Mouse (Mus musculus) heart, adult 2 months (tissue): ENCODE data around the gene Msrb3. TPM values are rescaled to one million over a fixed set of nuclear protein-coding genes. Genes with fewer than 3 reads are reported as not detected.
A peak's percentile ranks its signal among the peaks of the same experiment; 100 is the strongest.
"Not testable (repeated sequence)": the region's sequence is repeated elsewhere in the genome, so short reads cannot be mapped to it uniquely, and the experiment has no call there.

Source experiments
- DNase-seq, 2 experiments: peaks; one replicate each; pipeline ENCODE4 v3.0.0; 2021
- H3K27ac ChIP-seq: fragments of 200-600 bp; 2 replicates; pipeline ENCODE4 v1.8.1; 2022
- H3K27me3 ChIP-seq: fragments of 200-500 bp; 2 replicates; pipeline ENCODE4 v1.6.1; 2012; ENCODE audit warnings: mild to moderate bottlenecking, low read length, inconsistent platforms, mixed read lengths; ENCODE audit not compliant: control insufficient read depth, insufficient read depth
- H3K36me3 ChIP-seq: fragments of 200-500 bp; 2 replicates; pipeline ENCODE4 v1.6.1; 2012; ENCODE audit warnings: low read length, inconsistent platforms; ENCODE audit not compliant: control insufficient read depth, insufficient read depth
- H3K4me1 ChIP-seq: fragments of 200-500 bp; 2 replicates; pipeline ENCODE4 v1.6.1; 2011; ENCODE audit warnings: low read length; ENCODE audit not compliant: control insufficient read depth, insufficient read depth
- H3K4me3 ChIP-seq: fragments of 200-600 bp; 2 replicates; pipeline ENCODE4 v1.8.1; 2022
- H3K79me2 ChIP-seq: fragments of 200-500 bp; replicated peaks from 2 replicates; pipeline ENCODE4 v1.6.1; 2012; ENCODE audit warnings: mild to moderate bottlenecking, inconsistent platforms, low read length, moderate library complexity, mixed read lengths; ENCODE audit not compliant: control insufficient read depth, insufficient read depth
- H3K9ac ChIP-seq: fragments of 200-500 bp; 2 replicates; pipeline ENCODE4 v1.6.1; 2012; ENCODE audit warnings: low read depth, mild to moderate bottlenecking, control low read depth, inconsistent platforms, low read length, mixed read lengths
- CTCF ChIP-seq: fragments of 200-600 bp; IDR thresholded peaks from 2 replicates; pipeline ENCODE4 v1.8.1; 2022; ENCODE audit warnings: antibody characterized with exemption, mild to moderate bottlenecking, moderate library complexity
- EP300 ChIP-seq: fragments of 200-500 bp; IDR thresholded peaks from 2 replicates; pipeline ENCODE4 v1.6.1; 2011; ENCODE audit warnings: low read depth, low read length, control low read depth; ENCODE audit not compliant: insufficient read depth
- POLR2A ChIP-seq: fragments of 200-500 bp; IDR thresholded peaks from 2 replicates; pipeline ENCODE4 v1.6.1; 2011; ENCODE audit warnings: mild to moderate bottlenecking, low read depth, low read length, control low read depth; ENCODE audit not compliant: insufficient read depth
- WGBS: fragments of 180-500 bp; shearing (Covaris S2); methylation state at CpG from one replicate; pipeline ENCODE4 v1.1.7; 2018; 5-methylcytosine and 5-hydroxymethylcytosine counted together
- intact Hi-C: fragments of 180-260 bp; cut with DNase I; formaldehyde crosslinking; loops from one replicate; pipeline ENCODE4 v1.15.1; 2025
- polyA plus RNA-seq: library from polyadenylated mRNA; depleted of rRNA; stranded (reverse); fragments of >200 nt; gene quantifications from 2 replicates; pipeline ENCODE4 v1.2.3, GENCODE M21; 2012
- total RNA-seq, 2 experiments: library from RNA; stranded (reverse); gene quantifications; 2 replicates each; pipeline ENCODE4 v1.2.3; 2021

Msrb3 gene
- total and polyA plus RNA-seq, 3 experiments: 53.5 to 92.5 (median 88.7) TPM

GRCm38 (mm10) chr10:120752454-120752853 lies 146.4 kb downstream of the Msrb3 start:
- H3K79me2 ChIP-seq: no peaks in the 10 kb centered on the region
- H3K27ac ChIP-seq: no peak overlapping the region
- whole genome bisulfite sequencing: 62% methylated on average over 5 of the region's 5 CpGs
- H3K27me3 ChIP-seq: no peaks in the 10 kb centered on the region
- TF ChIP-seq EP300: no peak
- TF ChIP-seq CTCF: no peak
- TF ChIP-seq POLR2A: no peak
- H3K36me3 ChIP-seq: no peaks in the 10 kb centered on the region
- intact Hi-C loops: no loop called here
- DNase-seq: no peak
- no peak overlapping the region for H3K4me3 ChIP-seq
- H3K9ac ChIP-seq: no peak overlapping the region
- H3K4me1 ChIP-seq: peaks cover 1% of the 10 kb centered on the region; the same call in 1 of the 2 replicates

DNA sequence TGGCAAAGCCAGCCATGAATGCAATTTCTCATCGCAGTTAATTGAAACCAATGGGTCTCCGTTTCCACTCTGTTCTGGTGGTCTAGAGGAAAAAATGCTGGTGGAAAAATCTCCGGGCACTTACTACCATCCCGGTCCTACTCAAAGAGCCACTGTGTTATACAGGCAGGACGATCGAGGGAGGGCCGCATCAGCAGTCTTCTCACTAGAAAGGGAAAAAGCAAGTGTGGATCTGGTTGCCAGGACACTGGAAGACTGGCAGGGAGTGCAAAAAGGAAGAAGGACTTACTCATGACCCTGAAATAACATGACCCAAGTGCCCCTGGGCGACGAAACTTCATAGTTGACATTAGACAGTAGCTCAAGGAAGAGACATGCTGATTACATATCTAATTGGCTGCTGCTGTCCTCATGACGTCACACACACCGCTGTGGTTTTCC lies 147.1 kb downstream of the Msrb3 start:
- peak; percentile 29 to 58 for DNase-seq
- H3K27me3 ChIP-seq: no peaks in the 10 kb centered on the region
- 19% methylated on average over 11 of the region's 11 CpGs for WGBS
- peak overlapping the region; percentile 47 for H3K27ac ChIP-seq
- TF ChIP-seq CTCF: no peak
- no peak for TF ChIP-seq POLR2A
- no peak for TF ChIP-seq EP300
- no peak overlapping the region for H3K4me3 ChIP-seq
- no peaks in the 10 kb centered on the region for H3K36me3 ChIP-seq
- no peaks in the 10 kb centered on the region for H3K79me2 ChIP-seq
- intact Hi-C loops: no loop called here
- no peak overlapping the region for H3K9ac ChIP-seq
- peaks cover 1% of the 10 kb centered on the region; the same call in 1 of the 2 replicates for H3K4me1 ChIP-seq

- H3K79me2 ChIP-seq: no peaks in the 10 kb centered on the region
- no peak overlapping the region for H3K4me3 ChIP-seq
- intact Hi-C loops: no loop called here
- H3K27ac ChIP-seq: peak overlapping the region; percentile 47
- H3K4me1 ChIP-seq: peaks cover 1% of the 10 kb centered on the region; the same call in 1 of the 2 replicates
- TF ChIP-seq EP300: no peak
- TF ChIP-seq POLR2A: no peak
- TF ChIP-seq CTCF: no peak
- 25% methylated on average over 11 of the region's 11 CpGs for WGBS
- H3K27me3 ChIP-seq: no peaks in the 10 kb centered on the region
- peak; percentile 68 to 77 for DNase-seq
- no peak overlapping the region for H3K9ac ChIP-seq
- no peaks in the 10 kb centered on the region for H3K36me3 ChIP-seq
Measured at GRCm38 (mm10) chr10:120751295-120751722, 147.6 kb downstream of the Msrb3 start.

- H3K4me3 ChIP-seq, H3K27ac ChIP-seq, H3K9ac ChIP-seq, H3K4me1 ChIP-seq, H3K79me2 ChIP-seq, DNase-seq, intact Hi-C loops, H3K27me3 ChIP-seq, H3K36me3 ChIP-seq: not testable (repeated sequence)
- 98% methylated on average over 5 of the region's 5 CpGs for WGBS
Measured at GRCm38 (mm10) chr10:120749556-120749955, 149.3 kb downstream of the Msrb3 start.

GRCm38 (mm10) chr10:120748156-120748555 lies 150.7 kb downstream of the Msrb3 start:
- Histone ChIP-seq H3K36me3 (no peaks in the 10 kb centered on the region), H3K4me3 (no peak overlapping the region), H3K27ac (no peak overlapping the region), H3K4me1 (peaks cover 1% of the 10 kb centered on the region; the same call in 1 of the 2 replicates), H3K9ac (no peak overlapping the region), H3K27me3 (no peaks in the 10 kb centered on the region), H3K79me2 (no peaks in the 10 kb centered on the region)
- 94% methylated on average over 6 of the region's 6 CpGs for WGBS
- no peak for TF ChIP-seq POLR2A
- no peak for TF ChIP-seq CTCF
- TF ChIP-seq EP300: no peak
- intact Hi-C loops: no loop called here
- no peak for DNase-seq

GRCm38 (mm10) chr10:120745138-120745856 lies 153.6 kb downstream of the Msrb3 start:
- Histone ChIP-seq H3K4me1 (no peaks in the 10 kb centered on the region), H3K4me3 (peak overlapping the region; percentile 34; the same call in 1 of the 2 replicates), H3K36me3 (no peaks in the 10 kb centered on the region), H3K27ac (no peak overlapping the region), H3K27me3 (no peaks in the 10 kb centered on the region), H3K79me2 (no peaks in the 10 kb centered on the region), H3K9ac (peak overlapping the region; percentile 32; the same call in 1 of the 2 replicates)
- TF ChIP-seq EP300 (no peak), CTCF (peak; percentile 11; the same call in 1 of the 2 replicates)
- whole genome bisulfite sequencing: 14% methylated on average over 18 of the region's 18 CpGs
- intact Hi-C loops: no loop called here
- peak; percentile 61 to 63 for DNase-seq
